Mouse (Mus musculus): ENCODE results near the gene Gnb2. TPM values are rescaled to one million over a fixed set of nuclear protein-coding genes. Genes with fewer than 3 reads are reported as not detected.

Gnb2 gene
- polyA plus RNA-seq (2012; rRNA removed): 1,508 and 1,755 TPM in 2 replicates

GRCm38 (mm10) chr5:137533117-137533827 lies at the start of gene Gnb2, which contains the start of gene Epo:
Gene Gnb2, minus strand, starts transcription at chr5:137533510.
Gene Epo, minus strand, starts transcription at chr5:137533242.

GRCm38 (mm10) chr5:137569665-137570064 lies 36.4 kb upstream of the Gnb2 start, which contains the start of gene Tfr2:
Gene Tfr2, plus strand, starts transcription at chr5:137569840.

GRCm38 (mm10) chr5:137553411-137553837 lies 20.1 kb upstream of the Gnb2 start, which contains the start of gene Actl6b:
Gene Actl6b, plus strand, starts transcription at chr5:137553517.

GRCm38 (mm10) chr5:137518436-137518835 lies 14.9 kb downstream of the Gnb2 start, which contains the start of gene Gigyf1:
Gene Gigyf1, plus strand, starts transcription at chr5:137518548.

GRCm38 (mm10) chr5:137501709-137502666 lies 31.3 kb downstream of the Gnb2 start, which contains the start of gene Pop7:
Gene Pop7, minus strand, starts transcription at chr5:137502518.

Other genes with a start within 250 kb of the Gnb2 start
- 1.2 and 1.3 TPM in 2 replicates for gene Ache, start 246.0 kb downstream of the Gnb2 start, polyA plus RNA-seq (2012; rRNA removed)
- gene Ufsp1, start 238.9 kb downstream of the Gnb2 start, polyA plus RNA-seq (2012; rRNA removed): 12.0 and 14.2 TPM in 2 replicates
- 163 and 171 TPM in 2 replicates for gene Srrt, start 225.8 kb downstream of the Gnb2 start, polyA plus RNA-seq (2012; rRNA removed)
- gene Trip6, start 219.1 kb downstream of the Gnb2 start, polyA plus RNA-seq (2012; rRNA removed): 99.6 and 100.0 TPM in 2 replicates
- gene Slc12a9, start 199.9 kb downstream of the Gnb2 start, polyA plus RNA-seq (2012; rRNA removed): 33.8 and 36.0 TPM in 2 replicates
- gene Ephb4, start 183.4 kb downstream of the Gnb2 start, polyA plus RNA-seq (2012; rRNA removed): 77.9 and 78.8 TPM in 2 replicates
- gene Zan, start 56.4 kb downstream of the Gnb2 start, polyA plus RNA-seq (2012; rRNA removed): 0.28 and 0.45 TPM in 2 replicates
- gene Pop7, start 31.0 kb downstream of the Gnb2 start, polyA plus RNA-seq (2012; rRNA removed): 50.2 and 64.6 TPM in 2 replicates
- gene Gigyf1, start 15.0 kb downstream of the Gnb2 start, polyA plus RNA-seq (2012; rRNA removed): 49.3 and 49.4 TPM in 2 replicates
- 0.60 TPM in 1 of 2 replicates, not detected in the other for gene Epo, start 268 bp downstream of the Gnb2 start, polyA plus RNA-seq (2012; rRNA removed)
- 0.08 TPM in 1 of 2 replicates, not detected in the other for gene Actl6b, start 20.0 kb upstream of the Gnb2 start, polyA plus RNA-seq (2012; rRNA removed)
- gene Tfr2, start 36.3 kb upstream of the Gnb2 start, polyA plus RNA-seq (2012; rRNA removed): 1.9 TPM in 2 replicates
- 134 and 156 TPM in 2 replicates for gene Mospd3, start 67.5 kb upstream of the Gnb2 start, polyA plus RNA-seq (2012; rRNA removed)
- 434 and 514 TPM in 2 replicates for gene Pcolce, start 80.3 kb upstream of the Gnb2 start, polyA plus RNA-seq (2012; rRNA removed)
- 0.93 and 0.97 TPM in 2 replicates for gene Fbxo24, start 95.5 kb upstream of the Gnb2 start, polyA plus RNA-seq (2012; rRNA removed)
- gene Lrch4, start 95.6 kb upstream of the Gnb2 start, polyA plus RNA-seq (2012; rRNA removed): 47.7 and 50.0 TPM in 2 replicates
- gene Gm20605, start 95.7 kb upstream of the Gnb2 start, polyA plus RNA-seq (2012; rRNA removed): 33.5 and 36.4 TPM in 2 replicates
- gene Sap25, start 107.8 kb upstream of the Gnb2 start, polyA plus RNA-seq (2012; rRNA removed): 94.8 and 112 TPM in 2 replicates
- 7.2 and 7.5 TPM in 2 replicates for gene Irs3, start 112.2 kb upstream of the Gnb2 start, polyA plus RNA-seq (2012; rRNA removed)
- gene Agfg2, start 151.2 kb upstream of the Gnb2 start, polyA plus RNA-seq (2012; rRNA removed): 33.2 and 38.9 TPM in 2 replicates
- 10.9 and 13.2 TPM in 2 replicates for gene Nyap1, start 208.1 kb upstream of the Gnb2 start, polyA plus RNA-seq (2012; rRNA removed)
- gene Tsc22d4, start 212.2 kb upstream of the Gnb2 start, polyA plus RNA-seq (2012; rRNA removed): 135 and 151 TPM in 2 replicates
- gene Ppp1r35, start 245.3 kb upstream of the Gnb2 start, polyA plus RNA-seq (2012; rRNA removed): 70.6 and 89.1 TPM in 2 replicates